Mouse (Mus musculus) MEL (cell line): ENCODE measurements around the gene Rmnd5b. TPM values are rescaled to one million over a fixed set of nuclear protein-coding genes. Genes with fewer than 3 reads are reported as not detected.

Experiments
- DNase-seq: peaks from one replicate; pipeline ENCODE4 v3.0.0; 2011; ENCODE audit warnings: low read depth, low spot score
- H3K27ac ChIP-seq: 2 replicates; pipeline ENCODE4 v1.5.1; 2012; ENCODE audit warnings: low read depth, mild to moderate bottlenecking, control low read depth, low read length, moderate library complexity; ENCODE audit not compliant: control insufficient read depth
- H3K27me3 ChIP-seq, 2 experiments: fragments of 150-350 bp in 1 of 2; sonication (generic) in 1 of 2; 2 replicates each; pipeline ENCODE4 v1.6.1; 2012; ENCODE audit warnings: low read length in 2 of 2, mild to moderate bottlenecking in 2 of 2, improper control_type of control experiment in 1 of 2, moderate library complexity in 1 of 2; ENCODE audit not compliant: insufficient read depth in 2 of 2, control insufficient read depth in 1 of 2
- H3K36me3 ChIP-seq, 2 experiments: 2 replicates each; pipeline ENCODE4 v1.6.1; 2012 to 2014; ENCODE audit warnings: low read length in 2 of 2, improper control_type of control experiment in 1 of 2, inconsistent platforms in 1 of 2, mild to moderate bottlenecking in 1 of 2; ENCODE audit not compliant: insufficient read depth in 2 of 2, control insufficient read depth in 1 of 2
- H3K4me1 ChIP-seq, 2 experiments: fragments of 150-350 bp in 1 of 2; sonication (generic) in 1 of 2; 2 replicates each; pipeline ENCODE4 v1.6.1; 2012; ENCODE audit warnings: low read length in 2 of 2, improper control_type of control experiment in 1 of 2, mild to moderate bottlenecking in 1 of 2; ENCODE audit not compliant: insufficient read depth in 2 of 2, control insufficient read depth in 1 of 2
- H3K4me3 ChIP-seq, 2 experiments: fragments of 150-350 bp in 1 of 2; sonication (generic) in 1 of 2; 2 replicates each; pipeline ENCODE4 v1.5.1; 2012; ENCODE audit warnings: low read depth in 2 of 2, low read length in 2 of 2, mild to moderate bottlenecking in 2 of 2, moderate library complexity in 2 of 2, control low read depth in 1 of 2, improper control_type of control experiment in 1 of 2; ENCODE audit not compliant: control insufficient read depth in 1 of 2, insufficient read depth in 1 of 2
- H3K79me2 ChIP-seq: 2 replicates; pipeline ENCODE4 v1.6.1; 2012; ENCODE audit warnings: mild to moderate bottlenecking, low read length, moderate library complexity; ENCODE audit not compliant: control insufficient read depth, poor library complexity, insufficient read depth
- H3K9ac ChIP-seq: 2 replicates; pipeline ENCODE4 v1.6.1; 2012; ENCODE audit warnings: low read depth, mild to moderate bottlenecking, control low read depth, low read length, moderate library complexity; ENCODE audit not compliant: control insufficient read depth, poor library complexity, severe bottlenecking
- H3K9me3 ChIP-seq: fragments of 150-350 bp; sonication (generic); replicated peaks from 2 replicates; pipeline ENCODE4 v1.6.1; 2012; ENCODE audit warnings: mild to moderate bottlenecking, low read length, improper control_type of control experiment, moderate library complexity; ENCODE audit not compliant: insufficient read depth
- BHLHE40 ChIP-seq: IDR thresholded peaks from 2 replicates; pipeline ENCODE4 v1.6.1; 2012; ENCODE audit warnings: low read depth, mild to moderate bottlenecking, inconsistent platforms, low read length, improper control_type of control experiment, borderline replicate concordance
- CHD1 ChIP-seq: IDR thresholded peaks from 2 replicates; pipeline ENCODE4 v1.6.1; 2012; ENCODE audit warnings: low read depth, mild to moderate bottlenecking, inconsistent platforms, low read length, improper control_type of control experiment
- CHD2 ChIP-seq: IDR thresholded peaks from 2 replicates; pipeline ENCODE4 v1.6.1; 2011; ENCODE audit warnings: low read length, improper control_type of control experiment
- CTCF ChIP-seq, 3 experiments: IDR thresholded peaks in 2 of 3; conservative IDR thresholded peaks in 1 of 3; 2 replicates each; pipeline ENCODE4 v1.5.1; 2011 to 2012; ENCODE audit warnings: low read length in 3 of 3, low read depth in 2 of 3, mild to moderate bottlenecking in 2 of 3, improper control_type of control experiment in 1 of 3, inconsistent platforms in 1 of 3, mixed read lengths in 1 of 3, moderate library complexity in 1 of 3; ENCODE audit not compliant: control insufficient read depth in 1 of 3, insufficient read depth in 1 of 3, poor library complexity in 1 of 3, severe bottlenecking in 1 of 3
- E2F4 ChIP-seq: IDR thresholded peaks from 2 replicates; pipeline ENCODE4 v1.6.1; 2011; ENCODE audit warnings: low read depth, low read length, improper control_type of control experiment, borderline replicate concordance
- ELF1 ChIP-seq: IDR thresholded peaks from 2 replicates; pipeline ENCODE4 v1.6.1; 2014; ENCODE audit warnings: low read depth, mild to moderate bottlenecking, inconsistent platforms, low read length, improper control_type of control experiment, moderate library complexity
- GATA1 ChIP-seq: IDR thresholded peaks from 2 replicates; pipeline ENCODE4 v1.6.1; 2011; ENCODE audit warnings: low read depth, low read length, improper control_type of control experiment
- HCFC1 ChIP-seq: IDR thresholded peaks from 2 replicates; pipeline ENCODE4 v1.6.1; 2012; ENCODE audit warnings: low read depth, mild to moderate bottlenecking, inconsistent platforms, low read length, improper control_type of control experiment, moderate library complexity
- JUND ChIP-seq: IDR thresholded peaks from 2 replicates; pipeline ENCODE4 v1.6.1; 2011; ENCODE audit warnings: low read depth, mild to moderate bottlenecking, improper control_type of control experiment, low read length
- KAT2A ChIP-seq: conservative IDR thresholded peaks from 2 replicates; pipeline ENCODE4 v1.6.1; 2012; ENCODE audit warnings: low read depth, low read length, improper control_type of control experiment, inconsistent platforms
- MAFK ChIP-seq: IDR thresholded peaks from 2 replicates; pipeline ENCODE4 v1.6.1; 2011; ENCODE audit warnings: low read depth, mild to moderate bottlenecking, low read length, improper control_type of control experiment, borderline replicate concordance
- MAX ChIP-seq: IDR thresholded peaks from 2 replicates; pipeline ENCODE4 v1.6.1; 2011; ENCODE audit warnings: low read length, improper control_type of control experiment
- MAZ ChIP-seq: IDR thresholded peaks from 2 replicates; pipeline ENCODE4 v1.6.1; 2012; ENCODE audit warnings: low read depth, mild to moderate bottlenecking, inconsistent platforms, low read length, improper control_type of control experiment
- MEF2A ChIP-seq: IDR thresholded peaks from 2 replicates; pipeline ENCODE4 v1.6.1; 2014; ENCODE audit warnings: low read depth, mild to moderate bottlenecking, inconsistent platforms, low read length, improper control_type of control experiment; ENCODE audit not compliant: poor library complexity, insufficient replicate concordance, severe bottlenecking; ENCODE audit errors: extremely low read depth
- MXI1 ChIP-seq: IDR thresholded peaks from 2 replicates; pipeline ENCODE4 v1.6.1; 2011; ENCODE audit warnings: mild to moderate bottlenecking, low read depth, low read length, improper control_type of control experiment
- MYC ChIP-seq: IDR thresholded peaks from 2 replicates; pipeline ENCODE4 v1.6.1; 2011; ENCODE audit warnings: low read depth, mild to moderate bottlenecking, low read length, improper control_type of control experiment, moderate library complexity
- NELFE ChIP-seq: IDR thresholded peaks from 2 replicates; pipeline ENCODE4 v1.6.1; 2011; ENCODE audit warnings: low read depth, low read length, improper control_type of control experiment
- NRF1 ChIP-seq: IDR thresholded peaks from 2 replicates; pipeline ENCODE4 v1.6.1; 2014; ENCODE audit warnings: low read depth, mild to moderate bottlenecking, inconsistent platforms, low read length, improper control_type of control experiment, moderate library complexity; ENCODE audit not compliant: poor library complexity, insufficient read depth, severe bottlenecking
- POLR2A ChIP-seq, 2 experiments: IDR thresholded peaks; 2 replicates each; pipeline ENCODE4 v1.6.1; 2011 to 2012; ENCODE audit warnings: low read length in 2 of 2, mild to moderate bottlenecking in 2 of 2, control low read depth in 1 of 2, improper control_type of control experiment in 1 of 2, low read depth in 1 of 2, moderate library complexity in 1 of 2; ENCODE audit not compliant: control insufficient read depth in 1 of 2, insufficient read depth in 1 of 2, poor library complexity in 1 of 2
- POLR2AphosphoS5 ChIP-seq: IDR thresholded peaks from 2 replicates; pipeline ENCODE4 v1.6.1; 2012; ENCODE audit warnings: low read depth, borderline replicate concordance, mild to moderate bottlenecking, inconsistent platforms, low read length, moderate library complexity, mixed read lengths
- SMC3 ChIP-seq: IDR thresholded peaks from 2 replicates; pipeline ENCODE4 v1.6.1; 2011; ENCODE audit warnings: low read depth, low read length, improper control_type of control experiment
- TBP ChIP-seq: IDR thresholded peaks from 2 replicates; pipeline ENCODE4 v1.8.0; 2011; ENCODE audit warnings: low read depth, low read length, improper control_type of control experiment
- USF2 ChIP-seq, 2 experiments: IDR thresholded peaks; 2 replicates each; pipeline ENCODE4 v1.6.1; 2011 to 2012; ENCODE audit warnings: improper control_type of control experiment in 2 of 2, low read length in 2 of 2, borderline replicate concordance in 1 of 2, inconsistent platforms in 1 of 2, low read depth in 1 of 2, mild to moderate bottlenecking in 1 of 2; ENCODE audit not compliant: insufficient read depth in 1 of 2
- ZC3H11A ChIP-seq: IDR thresholded peaks from 2 replicates; pipeline ENCODE4 v1.6.1; 2012; ENCODE audit warnings: low read depth, mild to moderate bottlenecking, inconsistent platforms, low read length, improper control_type of control experiment
- polyA plus RNA-seq, 2 experiments: library from polyadenylated mRNA; stranded (reverse) in 1 of 2; unstranded in 1 of 2; fragments of >175 nt in 1 of 2; fragments of >200 nt in 1 of 2; gene quantifications; 2 replicates each; pipeline versions ENCODE4 v1.2.1 to v1.2.4; 2012; ENCODE audit warnings: low replicate concordance in 2 of 2, low read depth in 1 of 2; ENCODE audit not compliant: insufficient read length in 2 of 2, insufficient read depth in 1 of 2, missing spikeins in 1 of 2
- total RNA-seq: library from RNA; depleted of rRNA; stranded (reverse); fragments of 300-350 nt; gene quantifications from 2 replicates; pipeline ENCODE4 v1.2.3, GENCODE M21; 2012

The Rmnd5b gene
- total and polyA plus RNA-seq, 3 experiments, result 52.5 to 63.0 TPM; not detected in 1

- Histone ChIP-seq H3K9ac (no peak overlapping the region), H3K36me3 (peaks cover 0 to under 1% of the 10 kb centered on the region in 2 experiments; a peak in 2 of 4 replicates), H3K9me3 (no peaks in the 10 kb centered on the region), H3K4me3 (no peak overlapping the region), H3K79me2 (no peaks in the 10 kb centered on the region), H3K27me3 (no peaks in the 10 kb centered on the region), H3K4me1 (peaks cover 0 to under 1% of the 10 kb centered on the region in 2 experiments; a peak in 1 of 4 replicates), H3K27ac (no peak overlapping the region)
- no peak for DNase-seq
- TF ChIP-seq MYC (no peak), E2F4 (no peak), MAZ (no peak), SMC3 (no peak), GATA1 (no peak), KAT2A (no peak), CHD2 (no peak), POLR2AphosphoS5 (no peak), MEF2A (no peak), NRF1 (no peak), HCFC1 (no peak), CTCF (IDR thresholded peaks at IDR 0.05 in 2 of 3, conservative IDR thresholded peaks at IDR 0.05 in 1 of 3; ENCODE audit: control insufficient read depth in 1 of 3, insufficient read depth in 1 of 3, low read depth in 2 of 3, low read length in 3 of 3, poor library complexity in 1 of 3, severe bottlenecking in 1 of 3) (no peak), POLR2A (IDR thresholded peaks at IDR 0.05; ENCODE audit: control insufficient read depth in 1 of 2, insufficient read depth in 1 of 2, low read depth in 1 of 2, low read length in 2 of 2, poor library complexity in 1 of 2) (no peak), MAX (no peak), TBP (no peak), JUND (no peak), USF2 (IDR thresholded peaks at IDR 0.05; ENCODE audit: borderline replicate concordance in 1 of 2, insufficient read depth in 1 of 2, low read depth in 1 of 2, low read length in 2 of 2) (no peak), MAFK (no peak), ELF1 (no peak)
Measured at GRCm38 (mm10) chr11:51643761-51644160, 8.1 kb upstream of the Rmnd5b start.

DNA sequence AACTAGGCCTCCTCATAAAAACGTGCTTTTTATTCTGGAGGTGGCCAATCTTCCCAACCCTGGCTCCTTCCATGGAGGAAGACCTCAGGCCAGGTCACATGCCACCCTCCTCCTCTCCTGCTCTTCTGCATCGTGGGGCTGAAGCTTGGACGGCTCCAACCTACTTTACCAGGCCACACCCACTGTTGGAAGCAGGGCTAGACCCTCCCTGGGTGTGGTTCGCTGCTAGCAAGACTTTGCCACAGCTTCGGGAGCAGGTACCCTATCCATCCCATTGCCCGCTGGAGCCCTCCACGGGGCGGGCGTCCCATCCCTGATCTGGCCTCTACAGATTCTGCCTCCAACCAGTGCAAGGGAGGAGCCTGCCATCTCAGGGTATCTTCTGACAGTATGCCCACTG lies 7.5 kb upstream of the Rmnd5b start:
- no peaks in the 10 kb centered on the region for H3K9me3 ChIP-seq
- DNase-seq, result no peak
- no peaks in the 10 kb centered on the region for H3K27me3 ChIP-seq
- peaks cover 0 to 4% of the 10 kb centered on the region in 2 experiments; a peak in 1 of 4 replicates for H3K4me1 ChIP-seq
- no peak overlapping the region for H3K4me3 ChIP-seq
- TF ChIP-seq BHLHE40 (no peak), ZC3H11A (no peak), POLR2A (IDR thresholded peaks at IDR 0.05; ENCODE audit: control insufficient read depth in 1 of 2, insufficient read depth in 1 of 2, low read depth in 1 of 2, low read length in 2 of 2, poor library complexity in 1 of 2) (no peak), MAFK (no peak), MXI1 (no peak), MAX (no peak), CHD1 (no peak), NELFE (no peak), MYC (no peak)
- peaks cover 0 to 5% of the 10 kb centered on the region in 2 experiments; a peak in 2 of 4 replicates for H3K36me3 ChIP-seq
- H3K9ac ChIP-seq, result no peak overlapping the region
- H3K79me2 ChIP-seq, result no peaks in the 10 kb centered on the region; the same call in 1 of the 2 replicates
- H3K27ac ChIP-seq, result no peak overlapping the region
